Mouse (Mus musculus) urinary bladder, adult 2 months (tissue): ENCODE measurements around the gene Gm28308. TPM values are rescaled to one million over a fixed set of nuclear protein-coding genes. Genes with fewer than 3 reads are reported as not detected.

Source experiments
- DNase-seq: peaks from one replicate; pipeline ENCODE4 v3.0.0; 2022; ENCODE audit warnings: low spot score
- polyA plus RNA-seq: library from polyadenylated mRNA; depleted of rRNA; stranded (reverse); fragments of >200 nt; gene quantifications from 2 replicates; pipeline ENCODE4 v1.2.3, GENCODE M21; 2012

Gm28308 gene
- polyA plus RNA-seq, 1 experiment, result 1.2 TPM

GRCm38 (mm10) chr6:52169499-52170165, 43.5 kb downstream of the Gm28308 start:
- no peak for DNase-seq

- no peak for DNase-seq
These were observed 44.7 kb downstream of the Gm28308 start for GRCm38 (mm10) chr6:52168191-52169055.

- DNase-seq, result no peak
These were observed 45.4 kb downstream of the Gm28308 start for GRCm38 (mm10) chr6:52167736-52168161.

- DNase-seq, result no peak
These were observed 46.0 kb downstream of the Gm28308 start for GRCm38 (mm10) chr6:52167176-52167575.

- DNase-seq, result no peak
These were observed 46.6 kb downstream of the Gm28308 start for GRCm38 (mm10) chr6:52166431-52167077.

- no peak for DNase-seq
These were observed 47.4 kb downstream of the Gm28308 start for GRCm38 (mm10) chr6:52165441-52166370.

- no peak for DNase-seq
These were observed 48.3 kb downstream of the Gm28308 start, which contains the start of gene Hoxa2 for GRCm38 (mm10) chr6:52164626-52165440. Hoxa2 (minus strand) TSS chr6:52164831.

GRCm38 (mm10) chr6:52164051-52164625, 49.0 kb downstream of the Gm28308 start:
- no peak for DNase-seq

GRCm38 (mm10) chr6:52163366-52164031, 49.6 kb downstream of the Gm28308 start:
- DNase-seq, result no peak

- DNase-seq, result no peak
These were observed 50.4 kb downstream of the Gm28308 start for GRCm38 (mm10) chr6:52162611-52163365.

- DNase-seq, result no peak
These were observed 51.1 kb downstream of the Gm28308 start for GRCm38 (mm10) chr6:52162093-52162380.

- DNase-seq, result no peak
These were observed 51.6 kb downstream of the Gm28308 start for GRCm38 (mm10) chr6:52161336-52162092.

- DNase-seq, result no peak
These were observed 52.4 kb downstream of the Gm28308 start for GRCm38 (mm10) chr6:52160511-52161335.

GRCm38 (mm10) chr6:52159979-52160378, 53.2 kb downstream of the Gm28308 start:
- DNase-seq, result no peak

- DNase-seq, result no peak
These were observed 53.9 kb downstream of the Gm28308 start for GRCm38 (mm10) chr6:52159164-52159761.

- DNase-seq, result peak; percentile 65
These were observed 54.7 kb downstream of the Gm28308 start, which contains the start of gene Hoxa1 for GRCm38 (mm10) chr6:52158276-52159051. Hoxa1 (minus strand) TSS chr6:52158317.
